Mouse (Mus musculus): Measurements from ENCODE around the gene Eps8l3.
"Not testable (repeated sequence)": the region's sequence is repeated elsewhere in the genome, so short reads cannot be mapped to it uniquely, and the experiment has no call there.

Eps8l3 gene

GRCm38 (mm10) chr3:107852786-107853185, 24.2 kb upstream of the Eps8l3 start:
- DNase-seq (ENCODE audit: extremely low spot score, low spot score): no peak

- DNase-seq (ENCODE audit: extremely low spot score, low spot score): no peak
Measured at GRCm38 (mm10) chr3:107853232-107854181, 23.5 kb upstream of the Eps8l3 start.

- no peak for DNase-seq (ENCODE audit: extremely low spot score, low spot score)
Measured at GRCm38 (mm10) chr3:107855368-107855767, 21.7 kb upstream of the Eps8l3 start.

GRCm38 (mm10) chr3:107857646-107858045, 19.4 kb upstream of the Eps8l3 start:
- no peak for DNase-seq (ENCODE audit: extremely low spot score, low spot score)

GRCm38 (mm10) chr3:107861483-107861882, 15.5 kb upstream of the Eps8l3 start:
- DNase-seq (ENCODE audit: extremely low spot score, low spot score): not testable (repeated sequence)

- DNase-seq (ENCODE audit: extremely low spot score, low spot score): no peak
Measured at GRCm38 (mm10) chr3:107862471-107862870, 14.6 kb upstream of the Eps8l3 start.

GRCm38 (mm10) chr3:107863471-107863870, 13.6 kb upstream of the Eps8l3 start:
- DNase-seq (ENCODE audit: extremely low spot score, low spot score): no peak

- DNase-seq (ENCODE audit: extremely low spot score, low spot score): peak; percentile 92
Measured at GRCm38 (mm10) chr3:107863898-107864603, 13.0 kb upstream of the Eps8l3 start.

- DNase-seq (ENCODE audit: extremely low spot score, low spot score): no peak
Measured at GRCm38 (mm10) chr3:107865364-107866091, 11.5 kb upstream of the Eps8l3 start.

- DNase-seq (ENCODE audit: extremely low spot score, low spot score): peak; percentile 84
Measured at GRCm38 (mm10) chr3:107867086-107867485, 9.9 kb upstream of the Eps8l3 start.

GRCm38 (mm10) chr3:107868452-107868851, 8.6 kb upstream of the Eps8l3 start:
- DNase-seq (ENCODE audit: extremely low spot score, low spot score): no peak

- no peak for DNase-seq (ENCODE audit: extremely low spot score, low spot score)
Measured at GRCm38 (mm10) chr3:107869097-107869496, 7.9 kb upstream of the Eps8l3 start.

- DNase-seq (ENCODE audit: extremely low spot score, low spot score): no peak
Measured at GRCm38 (mm10) chr3:107869925-107870324, 7.1 kb upstream of the Eps8l3 start.

GRCm38 (mm10) chr3:107873335-107874251, 3.4 kb upstream of the Eps8l3 start:
- no peak for DNase-seq (ENCODE audit: extremely low spot score, low spot score)

- DNase-seq (ENCODE audit: extremely low spot score, low spot score): no peak
Measured at GRCm38 (mm10) chr3:107875231-107875630, 1.8 kb upstream of the Eps8l3 start.

- no peak for DNase-seq (ENCODE audit: extremely low spot score, low spot score)
Measured at GRCm38 (mm10) chr3:107877747-107878736, 1.0 kb downstream of the Eps8l3 start.

- no peak for DNase-seq (ENCODE audit: extremely low spot score, low spot score)
Measured at GRCm38 (mm10) chr3:107887674-107888495, 10.9 kb downstream of the Eps8l3 start.

GRCm38 (mm10) chr3:107889236-107889635, 12.2 kb downstream of the Eps8l3 start:
- DNase-seq (ENCODE audit: extremely low spot score, low spot score): not testable (repeated sequence)
